Mouse (Mus musculus): Measurements from ENCODE around the gene Map1lc3b.

Map1lc3b gene

GRCm38 (mm10) chr8:121603801-121604200 lies 13.6 kb downstream of the Map1lc3b start:
- no peak for DNase-seq (ENCODE audit: low read depth in 1 of 2, low spot score in 2 of 2)

- DNase-seq (ENCODE audit: low read depth in 1 of 2, low spot score in 2 of 2): no peak
Measured at GRCm38 (mm10) chr8:121607661-121608060, 17.5 kb downstream of the Map1lc3b start.

- no peak for DNase-seq (ENCODE audit: low read depth in 1 of 2, low spot score in 2 of 2)
Measured at GRCm38 (mm10) chr8:121609251-121609650, 19.1 kb downstream of the Map1lc3b start.

- DNase-seq (ENCODE audit: low read depth in 1 of 2, low spot score in 2 of 2): no peak
Measured at GRCm38 (mm10) chr8:121609916-121610315, 19.8 kb downstream of the Map1lc3b start.

GRCm38 (mm10) chr8:121613419-121613818 lies 23.3 kb downstream of the Map1lc3b start:
- no peak for DNase-seq (ENCODE audit: low read depth in 1 of 2, low spot score in 2 of 2)

- no peak for DNase-seq (ENCODE audit: low read depth in 1 of 2, low spot score in 2 of 2)
Measured at GRCm38 (mm10) chr8:121619401-121619995, 29.3 kb downstream of the Map1lc3b start.

- DNase-seq (ENCODE audit: low read depth in 1 of 2, low spot score in 2 of 2): no peak
Measured at GRCm38 (mm10) chr8:121620801-121621516, 30.8 kb downstream of the Map1lc3b start.

GRCm38 (mm10) chr8:121621879-121622278 lies 31.7 kb downstream of the Map1lc3b start:
- no peak for DNase-seq (ENCODE audit: low read depth in 1 of 2, low spot score in 2 of 2)

- no peak for DNase-seq (ENCODE audit: low read depth in 1 of 2, low spot score in 2 of 2)
Measured at GRCm38 (mm10) chr8:121623043-121623442, 32.9 kb downstream of the Map1lc3b start.

- no peak for DNase-seq (ENCODE audit: low read depth in 1 of 2, low spot score in 2 of 2)
Measured at GRCm38 (mm10) chr8:121628681-121629080, 38.5 kb downstream of the Map1lc3b start.

GRCm38 (mm10) chr8:121631645-121632071 lies 41.5 kb downstream of the Map1lc3b start:
- no peak for DNase-seq (ENCODE audit: low read depth in 1 of 2, low spot score in 2 of 2)

GRCm38 (mm10) chr8:121632401-121632800 lies 42.2 kb downstream of the Map1lc3b start:
- no peak for DNase-seq (ENCODE audit: low read depth in 1 of 2, low spot score in 2 of 2)

- no peak for DNase-seq (ENCODE audit: low read depth in 1 of 2, low spot score in 2 of 2)
Measured at GRCm38 (mm10) chr8:121635534-121635933, 45.4 kb downstream of the Map1lc3b start.

- no peak for DNase-seq (ENCODE audit: low read depth in 1 of 2, low spot score in 2 of 2)
Measured at GRCm38 (mm10) chr8:121636180-121636579, 46.0 kb downstream of the Map1lc3b start.

- no peak for DNase-seq (ENCODE audit: low read depth in 1 of 2, low spot score in 2 of 2)
Measured at GRCm38 (mm10) chr8:121642804-121643203, 52.6 kb downstream of the Map1lc3b start.

GRCm38 (mm10) chr8:121643384-121643783 lies 53.2 kb downstream of the Map1lc3b start:
- DNase-seq (ENCODE audit: low read depth in 1 of 2, low spot score in 2 of 2): no peak

- DNase-seq (ENCODE audit: low read depth in 1 of 2, low spot score in 2 of 2): no peak
Measured at GRCm38 (mm10) chr8:121647511-121648215, 57.5 kb downstream of the Map1lc3b start.

Data from monocyte, adult 2 months (primary cell).